Mouse (Mus musculus) midbrain, embryonic 12.5 days (tissue): ENCODE data around the gene Olfr1499. TPM values are rescaled to one million over a fixed set of nuclear protein-coding genes. Genes with fewer than 3 reads are reported as not detected.

Experiments
- polyA plus RNA-seq: library from polyadenylated mRNA; unstranded; fragments of >200 nt; fragmentation: Nextera tagmentation; extraction: Ambion mirVana; gene quantifications from 2 replicates; pipeline ENCODE4 v1.2.1, GENCODE M21; 2016

Olfr1499 gene
- polyA plus RNA-seq, 1 experiment from 2014 or later, result not detected

Other genes with a start within 250 kb of the Olfr1499 start
- not detected in 2 replicates for gene Olfr1484, start 235.9 kb downstream of the Olfr1499 start, polyA plus RNA-seq
- not detected in 2 replicates for gene Olfr1487, start 202.1 kb downstream of the Olfr1499 start, polyA plus RNA-seq
- not detected in 2 replicates for gene Olfr1489, start 187.8 kb downstream of the Olfr1499 start, polyA plus RNA-seq
- not detected in 2 replicates for gene Olfr1490, start 168.4 kb downstream of the Olfr1499 start, polyA plus RNA-seq
- gene Olfr1491, start 122.2 kb downstream of the Olfr1499 start, polyA plus RNA-seq, result not detected in 2 replicates
- not detected in 2 replicates for gene Olfr1493-ps1, start 96.2 kb downstream of the Olfr1499 start, polyA plus RNA-seq
- not detected in 2 replicates for gene Olfr1494, start 79.7 kb downstream of the Olfr1499 start, polyA plus RNA-seq
- not detected in 2 replicates for gene Olfr1495, start 54.8 kb downstream of the Olfr1499 start, polyA plus RNA-seq
- not detected in 2 replicates for gene Olfr1496, start 41.6 kb downstream of the Olfr1499 start, polyA plus RNA-seq
- not detected in 2 replicates for gene Olfr1497, start 21.2 kb downstream of the Olfr1499 start, polyA plus RNA-seq
- gene Olfr1500, start 11.0 kb upstream of the Olfr1499 start, polyA plus RNA-seq, result not detected in 2 replicates
- gene Olfr1501, start 31.2 kb upstream of the Olfr1499 start, polyA plus RNA-seq, result not detected in 2 replicates
- not detected in 2 replicates for gene Olfr1502, start 42.3 kb upstream of the Olfr1499 start, polyA plus RNA-seq
- not detected in 2 replicates for gene Olfr1504, start 78.5 kb upstream of the Olfr1499 start, polyA plus RNA-seq
- gene Olfr1505, start 94.1 kb upstream of the Olfr1499 start, polyA plus RNA-seq, result not detected in 2 replicates